Mouse (Mus musculus): Measurements from ENCODE around the gene Adamts13. TPM values are rescaled to one million over a fixed set of nuclear protein-coding genes. Genes with fewer than 3 reads are reported as not detected.

The Adamts13 gene
- polyA plus RNA-seq (2012; rRNA removed): 2.7 and 3.2 TPM in 2 replicates

DNA sequence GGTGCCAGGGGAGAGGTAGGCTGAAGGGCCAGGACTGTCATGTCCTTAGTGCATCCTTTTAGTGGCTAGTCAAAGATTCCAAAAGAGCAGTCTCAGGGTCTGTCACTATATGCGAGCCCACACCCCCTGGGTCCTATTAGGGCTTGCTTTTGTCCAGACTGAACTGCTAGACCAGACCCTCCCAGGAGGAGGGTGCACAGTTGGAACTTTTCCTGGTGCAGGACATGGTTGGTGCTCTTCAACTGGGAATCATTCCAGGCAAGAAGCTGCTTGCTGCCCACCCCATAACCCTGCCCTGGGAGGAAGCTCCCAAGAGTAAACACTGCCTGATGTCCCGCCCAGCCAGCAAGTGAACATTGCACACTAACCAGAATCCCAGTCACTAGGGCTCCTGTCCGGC is at the start of gene Adamts13:
Gene Adamts13 (plus strand): TSS at position 301 of the 400 bp plus-strand sequence.

DNA sequence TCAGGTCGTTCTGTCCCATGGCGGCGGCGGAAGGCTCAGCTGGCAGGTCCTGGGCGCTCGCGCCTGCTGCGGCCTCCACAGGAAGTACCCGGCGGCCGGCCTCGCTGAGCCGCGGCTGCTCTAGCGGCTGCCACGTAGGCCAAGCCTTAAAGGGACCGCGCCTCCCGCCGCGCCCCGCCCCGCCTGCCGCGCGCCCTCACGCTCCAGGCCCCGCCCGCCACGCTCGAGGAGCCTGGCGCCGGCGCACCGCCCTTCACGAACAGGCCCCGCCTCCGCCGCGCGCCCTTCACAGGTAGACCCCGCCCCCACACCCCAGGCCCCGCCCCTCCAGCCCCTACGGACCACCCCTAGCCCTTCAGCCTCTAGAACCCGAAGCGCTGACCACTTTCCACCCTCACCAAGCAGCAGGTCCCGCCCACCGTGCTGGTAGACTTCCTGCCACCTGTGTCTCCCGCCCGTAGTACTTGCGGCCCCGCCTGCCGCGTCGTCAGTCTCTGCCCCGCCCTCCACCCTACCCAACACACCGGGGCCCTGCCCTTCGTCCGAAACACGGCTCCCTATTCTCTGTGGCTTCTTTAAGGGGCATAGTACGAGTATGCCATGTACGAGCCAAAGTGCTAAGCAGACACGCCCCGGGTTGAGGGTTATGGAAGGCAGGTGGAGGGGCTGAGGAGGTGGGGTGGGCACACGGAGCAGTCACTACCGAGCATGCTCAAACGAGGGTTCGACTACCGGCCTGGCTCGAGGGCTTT is 39.7 kb upstream of the Adamts13 start, which contains the start of the genes Surf4 and Stkld1:
Gene Surf4 (minus strand): TSS at position 625 of the 752 bp plus-strand sequence.
Gene Stkld1 (plus strand): TSS at position 744 of the 752 bp plus-strand sequence.

DNA sequence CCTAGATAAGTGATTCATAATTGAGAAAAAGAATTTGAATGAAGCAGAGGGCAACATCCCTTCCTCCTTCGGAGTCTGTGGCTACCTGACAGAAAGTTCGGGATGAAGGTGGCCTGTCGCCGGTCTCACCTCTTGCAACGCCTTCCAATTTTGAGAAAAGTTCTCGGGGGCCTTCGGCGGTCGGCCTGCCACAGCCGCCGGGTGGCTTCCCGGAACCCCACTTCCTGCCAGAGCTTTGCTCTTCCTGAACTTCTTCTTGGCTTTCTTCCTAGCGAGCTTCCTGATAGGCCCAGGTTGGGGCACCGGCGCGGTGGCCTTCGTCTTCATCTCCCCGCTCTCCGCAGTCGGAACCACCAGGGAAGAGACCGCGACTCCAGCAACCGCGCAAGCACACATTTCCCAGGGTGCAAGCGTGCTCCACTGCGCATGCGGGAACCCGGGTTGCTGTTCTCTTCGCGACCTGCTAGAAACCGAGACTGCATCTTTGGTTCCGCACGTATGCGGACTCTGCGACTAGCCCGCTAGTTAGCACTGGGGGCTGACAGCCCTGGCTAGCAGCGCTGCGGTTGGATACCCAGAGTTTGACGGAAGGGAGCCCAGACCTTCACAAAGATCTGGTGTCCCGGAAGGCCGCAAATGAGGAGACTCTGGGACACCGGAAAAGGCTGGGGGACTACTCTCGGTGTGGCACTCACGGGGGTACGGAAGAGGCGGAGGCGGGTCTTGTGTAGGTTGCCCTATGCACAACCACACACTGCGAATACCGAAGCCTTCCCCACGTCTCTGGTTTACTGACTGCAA is 9.1 kb upstream of the Adamts13 start, which contains the start of gene Rexo4:
Gene Rexo4 (minus strand): TSS at position 464 of the 801 bp plus-strand sequence.

DNA sequence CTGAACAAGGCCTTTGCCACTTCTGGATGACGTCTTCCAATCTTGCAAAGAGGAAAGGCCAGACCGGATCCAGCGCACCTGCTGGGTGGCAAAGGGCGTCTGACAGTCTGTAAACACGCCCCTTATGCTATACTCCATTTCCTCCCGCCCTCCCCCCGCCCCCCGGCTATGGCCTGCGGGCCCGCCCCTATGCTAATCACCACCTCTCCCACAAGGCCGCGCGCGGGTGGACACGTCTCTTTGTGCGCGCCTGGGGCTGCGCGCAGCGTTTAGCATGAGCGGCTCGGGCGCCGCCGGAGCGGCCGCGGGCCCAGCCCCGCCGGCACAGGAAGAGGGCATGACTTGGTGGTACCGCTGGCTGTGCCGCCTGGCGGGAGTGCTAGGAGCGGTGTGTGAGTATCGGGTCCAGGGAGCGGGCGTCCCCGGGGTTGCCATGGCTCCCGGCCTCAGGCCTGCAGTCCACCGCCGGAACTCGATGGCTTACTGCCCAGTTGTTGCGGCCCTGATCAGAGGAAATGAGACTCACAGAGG is 36.6 kb downstream of the Adamts13 start, which contains the start of gene Cacfd1:
Gene Cacfd1 (plus strand): TSS at position 213 of the 531 bp plus-strand sequence.

DNA sequence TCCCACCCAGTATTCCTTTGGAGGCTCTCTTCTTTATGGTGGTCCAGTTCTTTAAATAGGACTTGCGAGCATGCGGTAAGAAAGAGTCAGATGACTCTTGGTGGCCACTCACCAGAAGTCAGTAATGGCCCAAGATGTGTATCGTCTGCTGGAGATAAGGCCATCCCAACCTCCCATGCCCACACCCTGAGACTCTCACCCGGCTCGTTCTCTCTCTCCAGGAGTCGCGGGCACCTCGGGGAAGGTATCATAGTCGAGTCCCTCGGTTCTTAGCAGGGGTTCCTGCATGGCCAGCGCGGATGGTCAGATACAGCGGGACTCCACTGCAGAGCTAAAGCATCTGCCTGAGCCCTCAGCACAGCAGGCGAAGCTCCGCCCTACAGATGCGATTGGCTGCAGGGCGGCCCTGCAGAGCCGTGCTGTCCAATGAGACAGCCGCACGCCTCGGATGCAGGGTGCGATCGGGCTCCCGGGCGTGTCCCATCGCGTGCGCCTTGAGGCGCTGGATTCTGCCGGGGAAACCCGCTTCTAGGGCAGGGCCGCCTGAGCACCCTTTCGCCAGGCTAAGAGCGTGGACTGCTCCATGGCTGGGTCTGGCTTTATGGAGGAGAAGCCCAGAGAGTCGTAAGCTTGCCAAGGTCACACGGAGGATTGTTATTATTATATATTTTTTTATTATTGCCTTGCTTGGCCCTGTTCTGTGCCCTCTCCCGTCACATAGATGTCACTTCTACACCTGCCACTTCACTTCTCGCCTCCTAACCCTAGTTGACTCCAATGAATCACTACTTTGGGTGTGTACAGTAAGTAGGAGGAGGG is 54.6 kb downstream of the Adamts13 start, which contains the start of gene Slc2a6:
Gene Slc2a6 (minus strand): TSS at position 381 of the 819 bp plus-strand sequence.

Other genes with a start within 250 kb of the Adamts13 start
- not detected in 2 replicates for gene Abo, start 108.4 kb upstream of the Adamts13 start, polyA plus RNA-seq (2012; rRNA removed)
- gene Surf6, start 70.5 kb upstream of the Adamts13 start, polyA plus RNA-seq (2012; rRNA removed): 7.7 and 8.0 TPM in 2 replicates
- 12.9 and 14.0 TPM in 2 replicates for gene Med22, start 62.7 kb upstream of the Adamts13 start, polyA plus RNA-seq (2012; rRNA removed)
- gene Rpl7a, start 62.7 kb upstream of the Adamts13 start, polyA plus RNA-seq (2012; rRNA removed): 985 and 1,167 TPM in 2 replicates
- gene Surf2, start 57.0 kb upstream of the Adamts13 start, polyA plus RNA-seq (2012; rRNA removed): 18.9 and 19.1 TPM in 2 replicates
- gene Surf1, start 56.9 kb upstream of the Adamts13 start, polyA plus RNA-seq (2012; rRNA removed): 28.3 and 28.7 TPM in 2 replicates
- 82.5 and 83.9 TPM in 2 replicates for gene Surf4, start 39.5 kb upstream of the Adamts13 start, polyA plus RNA-seq (2012; rRNA removed)
- gene Stkld1, start 39.4 kb upstream of the Adamts13 start, polyA plus RNA-seq (2012; rRNA removed): 0.02 and 0.06 TPM in 2 replicates
- 16.8 and 17.9 TPM in 2 replicates for gene Rexo4, start 9.0 kb upstream of the Adamts13 start, polyA plus RNA-seq (2012; rRNA removed)
- gene Cacfd1, start 36.5 kb downstream of the Adamts13 start, polyA plus RNA-seq (2012; rRNA removed): 24.3 and 25.3 TPM in 2 replicates
- gene Slc2a6, start 54.6 kb downstream of the Adamts13 start, polyA plus RNA-seq (2012; rRNA removed): 0.36 and 0.44 TPM in 2 replicates
- gene Mymk, start 98.8 kb downstream of the Adamts13 start, polyA plus RNA-seq (2012; rRNA removed): 0.02 TPM in 1 of 2 replicates, not detected in the other
- gene Adamtsl2, start 106.0 kb downstream of the Adamts13 start, polyA plus RNA-seq (2012; rRNA removed): 1.8 and 2.7 TPM in 2 replicates
- gene Fam163b, start 169.1 kb downstream of the Adamts13 start, polyA plus RNA-seq (2012; rRNA removed): 0.01 TPM in 1 of 2 replicates, not detected in the other
- gene Dbh, start 191.8 kb downstream of the Adamts13 start, polyA plus RNA-seq (2012; rRNA removed): 0.01 TPM in 1 of 2 replicates, not detected in the other